Mouse (Mus musculus) gastrocnemius, postnatal 36 days (tissue): ENCODE measurements around the gene Prdm8. TPM values are rescaled to one million over a fixed set of nuclear protein-coding genes. Genes with fewer than 3 reads are reported as not detected.
A peak's percentile ranks its signal among the peaks of the same experiment; 100 is the strongest.

ENCODE experiments used
- DNase-seq, 2 experiments: peaks; one replicate each; pipeline ENCODE4 v3.0.0; 2022
- intact Hi-C: fragments of 180-260 bp; cut with DNase I; formaldehyde crosslinking; loops from one replicate; pipeline ENCODE4 v1.15.1; 2025
- long read RNA-seq, 2 experiments: library from polyadenylated mRNA; stranded (forward); transcript quantifications; one replicate each; pipeline ENCODE4 v2.0.0; 2021
- total RNA-seq, 2 experiments: library from RNA; stranded (reverse); gene quantifications; 2 replicates each; pipeline ENCODE4 v1.2.3; 2021

The Prdm8 gene
- total RNA-seq = under 1 TPM; 0.72 to 0.92 TPM
- long read RNA-seq, experiment 1, partial matches to known transcripts = 0 of 2 reads
- long read RNA-seq, experiment 1, other reads (novel, unspliced or antisense) = 2 of 2 reads
- long read RNA-seq, experiment 2, partial matches to known transcripts = 1 of 2 reads
- long read RNA-seq, experiment 2, other reads (novel, unspliced or antisense) = 1 of 2 reads

DNA sequence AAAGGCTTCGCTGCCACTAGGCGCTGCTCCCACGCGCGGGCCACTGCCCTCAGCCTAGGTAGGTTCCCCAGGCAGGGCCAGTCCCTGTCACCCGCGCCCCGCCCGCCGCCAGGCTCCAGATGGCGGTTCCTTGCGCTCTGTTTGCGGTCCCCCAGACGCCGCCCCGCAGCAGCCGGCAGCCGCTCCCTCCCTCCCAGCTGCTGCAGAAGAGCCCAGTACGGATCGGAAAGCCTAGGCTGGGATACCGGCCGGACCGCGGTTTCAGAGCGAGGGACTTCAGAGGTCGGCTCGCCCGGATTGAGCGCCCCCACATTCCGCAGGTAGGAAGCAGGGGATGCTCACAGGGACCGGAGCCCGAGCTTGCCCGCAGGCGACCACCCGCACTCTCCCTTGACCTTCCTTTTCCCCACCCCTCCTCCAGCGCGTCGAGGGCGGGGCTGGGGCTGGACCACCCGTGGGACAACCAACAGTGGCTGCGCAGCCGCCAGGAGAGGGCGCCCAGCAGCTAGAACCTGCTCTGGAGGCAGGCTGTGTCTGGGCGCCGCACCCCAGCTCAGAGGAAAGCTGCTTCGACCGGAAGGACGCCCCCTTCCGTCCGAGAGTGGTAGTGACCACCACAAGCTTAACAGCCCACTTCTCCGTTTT, at the start of gene Prdm8:
Gene Prdm8, plus strand, starts transcription at position 19 of the 645 bp plus-strand sequence.
- peak; percentile 82 to 88 for DNase-seq

DNA sequence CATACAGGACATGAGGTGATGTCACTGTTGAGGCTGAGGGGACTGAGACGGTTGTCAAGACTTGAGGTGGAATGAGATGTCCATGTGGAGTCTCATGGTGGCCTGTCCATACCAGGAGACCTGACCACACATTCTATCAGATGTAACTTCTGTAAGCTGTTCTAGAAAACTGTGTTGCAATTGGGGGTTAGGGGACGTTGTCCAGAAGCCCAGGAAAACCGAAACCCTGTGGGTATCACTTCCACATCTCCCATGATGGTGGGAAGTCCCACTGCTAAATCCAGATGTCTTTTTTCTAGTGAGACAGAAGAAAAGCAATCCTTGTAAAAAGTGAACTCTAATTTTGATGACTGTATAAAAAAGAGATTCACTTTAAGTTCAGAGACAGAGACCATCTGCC, 39.9 kb upstream of the Prdm8 start:
- no peak for DNase-seq
- intact Hi-C loops = no loop called here

More for the DNA sequence above, at the start of gene Prdm8:
- intact Hi-C loops = loop anchor here (5.0 kb wide), 1 partner anchor 160 kb away; the partner anchor contains the start of gene Cfap299

DNA sequence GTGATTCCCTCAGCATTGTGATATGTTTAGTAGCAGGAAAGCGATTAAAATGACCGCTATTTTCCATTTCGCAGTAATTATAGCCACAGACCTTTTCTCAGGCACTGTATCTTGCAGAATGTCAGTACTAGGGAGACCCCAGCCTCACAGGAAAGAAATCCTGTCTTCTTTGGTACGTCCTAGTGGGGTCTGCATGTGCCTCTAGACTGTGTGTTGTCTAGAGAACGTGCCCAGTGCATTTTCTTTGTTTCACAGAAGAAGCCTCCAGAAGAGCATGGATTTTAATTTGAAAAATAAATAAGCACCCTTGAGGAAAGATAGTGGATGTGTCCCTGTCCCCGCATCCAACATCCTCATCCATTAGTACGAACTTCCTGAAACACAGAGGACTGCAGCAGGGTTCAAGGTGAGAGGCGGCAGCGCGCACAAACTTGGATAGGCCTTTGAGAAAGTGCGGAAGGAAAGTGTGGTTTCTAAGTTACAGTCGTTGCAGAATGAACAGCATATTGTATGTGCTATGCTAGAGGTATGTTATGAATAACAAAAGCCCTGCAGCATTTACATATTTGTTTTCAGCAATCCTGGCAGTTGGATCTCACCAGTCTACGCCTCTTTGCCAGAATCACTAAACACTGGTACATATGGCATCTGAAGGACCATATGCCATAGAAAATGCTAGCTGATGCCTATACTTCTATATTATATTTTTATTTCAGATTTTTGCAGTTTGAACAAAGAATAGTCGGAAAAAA, 28.3 kb upstream of the Prdm8 start:
- no peak for DNase-seq
- intact Hi-C loops = no loop called here

DNA sequence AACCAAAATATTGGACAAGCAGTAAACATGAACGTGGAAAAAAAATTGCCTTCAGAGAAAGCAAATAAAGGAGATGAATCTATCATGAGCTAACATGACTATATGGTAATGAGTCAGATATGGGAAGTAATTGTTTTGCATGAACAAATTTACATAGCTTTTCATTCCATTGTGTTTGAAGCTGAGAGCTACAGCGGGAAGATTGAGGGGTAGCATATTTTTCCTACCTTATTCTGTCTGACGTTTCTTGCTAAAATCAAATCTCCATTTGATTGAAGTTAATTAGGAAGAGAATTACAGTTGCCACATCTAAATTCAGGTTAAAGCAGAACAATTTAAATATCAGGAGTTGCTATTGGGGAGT, 27.7 kb upstream of the Prdm8 start:
- no peak for DNase-seq
- intact Hi-C loops = no loop called here

DNA sequence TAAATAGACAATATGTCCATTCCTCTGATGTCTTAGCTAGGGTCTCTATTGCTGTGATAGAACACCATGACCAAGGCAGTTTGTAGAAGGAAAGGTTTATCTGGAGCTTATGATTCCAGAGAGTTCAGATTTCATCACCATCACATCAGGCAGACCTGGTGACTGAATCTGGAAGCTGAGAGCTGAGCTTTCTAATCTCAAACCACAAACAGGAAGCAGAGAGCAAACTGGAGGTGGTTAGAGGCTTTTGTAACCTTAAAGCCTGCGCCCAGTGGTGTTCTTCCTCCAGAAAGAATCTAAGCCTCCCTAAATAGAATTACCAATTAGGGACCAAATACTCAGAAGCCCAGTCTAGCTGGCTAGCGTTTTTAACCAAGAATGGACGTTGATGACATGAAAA, 20.1 kb upstream of the Prdm8 start:
- DNase-seq = no peak
- intact Hi-C loops = no loop called here

DNA sequence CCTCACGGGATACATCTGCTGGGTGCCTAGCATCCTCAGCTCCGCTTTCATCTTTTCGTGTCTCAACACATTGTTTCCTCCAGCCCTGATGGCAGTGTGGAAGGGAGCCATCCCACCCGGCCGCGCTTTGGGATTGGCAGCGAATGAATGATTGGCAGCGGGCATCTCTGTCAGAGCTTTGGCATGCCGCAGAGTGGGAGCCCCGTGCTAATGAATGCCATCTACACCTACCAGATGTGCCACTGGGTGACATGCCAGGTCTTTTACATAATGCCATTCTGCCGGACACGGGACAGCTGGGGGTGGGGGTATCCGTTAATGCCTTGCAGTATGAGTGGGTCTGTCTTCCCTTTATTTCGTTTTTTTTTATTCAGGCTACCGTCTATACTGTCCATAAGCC, 882 bp upstream of the Prdm8 start:
- intact Hi-C loops = loop anchor here (5.0 kb wide), 1 partner anchor 161 kb away; the partner anchor contains the start of gene Cfap299
- no peak for DNase-seq

DNA sequence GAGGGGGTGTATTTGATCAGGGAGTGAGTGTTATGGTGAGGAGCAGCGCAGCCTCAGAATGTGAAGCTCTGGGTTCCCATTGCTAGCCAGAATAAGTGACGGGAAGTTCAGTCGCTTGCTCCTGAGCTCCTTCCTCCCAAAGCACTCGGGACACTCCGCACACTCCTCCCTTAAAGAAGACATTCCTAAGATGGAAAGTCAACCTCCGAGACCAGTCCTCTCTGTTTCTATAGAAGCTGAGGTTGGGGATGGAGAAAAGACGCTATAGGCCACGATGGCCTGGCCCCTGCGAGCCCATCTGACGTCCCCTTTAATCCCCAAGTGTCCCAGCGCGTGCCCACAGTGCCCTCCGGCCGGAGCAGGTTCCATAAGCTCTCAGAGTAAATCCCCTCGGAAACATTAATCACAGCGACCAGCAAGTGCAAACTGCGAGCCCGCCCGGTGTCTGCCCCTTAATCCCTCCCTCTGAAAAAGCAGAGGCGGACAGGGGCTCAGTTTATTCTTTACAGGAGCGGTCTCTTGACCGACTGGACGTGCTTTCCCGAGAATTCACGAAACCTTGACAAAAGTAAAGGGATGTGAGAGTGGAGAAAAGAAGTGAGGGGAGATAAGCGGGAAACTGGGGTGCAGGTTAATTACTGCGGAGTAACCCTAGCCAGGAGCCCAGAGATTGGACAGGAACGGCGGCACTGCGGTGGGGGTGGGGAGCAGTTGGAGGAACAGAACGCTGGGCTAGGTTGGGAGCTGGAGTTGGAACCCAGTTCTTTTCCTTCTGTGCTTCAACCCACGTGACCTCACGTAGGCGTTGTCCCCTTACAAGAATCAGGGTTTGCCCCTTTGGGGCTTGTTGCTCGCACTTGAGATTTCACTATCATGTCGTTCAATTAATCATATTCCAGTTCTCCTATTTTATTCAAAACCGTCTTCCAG, 1.6 kb downstream of the Prdm8 start:
- peak in 1 of 2 experiments; percentile 11 for DNase-seq

DNA sequence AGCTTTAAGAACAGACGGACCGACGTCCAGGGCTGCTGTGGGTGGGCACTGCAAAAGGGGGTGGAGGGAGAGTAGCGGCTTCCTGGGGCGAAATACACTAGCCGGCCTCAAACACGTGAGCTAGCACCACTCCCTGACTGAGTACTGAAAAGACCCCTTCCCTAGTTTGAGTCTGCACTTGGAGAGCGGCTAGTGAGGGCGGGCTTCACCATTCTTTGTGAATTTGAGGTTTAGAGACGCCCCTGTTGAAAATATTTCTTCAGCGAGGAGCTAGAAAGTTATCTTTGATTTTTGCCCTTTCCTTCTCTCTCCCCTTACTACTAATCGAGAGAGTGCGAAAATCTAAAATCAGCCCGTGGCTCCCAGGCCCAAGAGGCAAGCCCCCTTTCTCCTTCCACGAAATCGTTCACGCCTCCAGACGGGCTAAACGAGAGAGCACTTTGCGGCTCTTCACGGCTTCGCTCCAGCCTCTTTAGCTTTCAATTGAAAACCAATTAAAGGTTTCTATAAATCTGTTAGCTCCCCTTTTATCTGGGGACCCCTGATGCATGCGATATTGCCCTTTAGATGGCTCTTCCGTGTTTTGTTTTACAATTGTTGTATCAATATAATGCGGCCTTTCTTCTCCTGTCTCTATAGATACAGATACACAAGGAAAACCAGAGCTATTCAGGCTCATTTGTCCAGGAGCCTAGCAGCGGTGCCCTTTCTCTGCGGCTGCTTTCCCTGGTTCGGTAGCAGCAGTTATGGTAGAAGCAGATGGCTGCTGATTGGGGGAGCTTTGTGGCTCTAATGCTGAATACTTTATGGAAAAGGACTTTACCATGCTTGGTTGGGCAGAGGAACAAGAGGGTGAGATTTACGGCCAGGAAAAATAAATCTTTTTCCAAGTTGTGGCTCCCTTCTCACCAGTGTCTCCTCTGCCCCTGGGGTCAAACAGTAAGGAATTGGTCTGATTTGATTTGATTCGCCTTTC, 2.7 kb downstream of the Prdm8 start:
- intact Hi-C loops = loop anchor here (5.0 kb wide), 1 partner anchor 158 kb away; the partner anchor contains the start of gene Cfap299
- no peak for DNase-seq

More for the DNA sequence above, 1.6 kb downstream of the Prdm8 start:
- intact Hi-C loops = loop anchor here (5.0 kb wide), 1 partner anchor 159 kb away; the partner anchor contains the start of gene Cfap299

DNA sequence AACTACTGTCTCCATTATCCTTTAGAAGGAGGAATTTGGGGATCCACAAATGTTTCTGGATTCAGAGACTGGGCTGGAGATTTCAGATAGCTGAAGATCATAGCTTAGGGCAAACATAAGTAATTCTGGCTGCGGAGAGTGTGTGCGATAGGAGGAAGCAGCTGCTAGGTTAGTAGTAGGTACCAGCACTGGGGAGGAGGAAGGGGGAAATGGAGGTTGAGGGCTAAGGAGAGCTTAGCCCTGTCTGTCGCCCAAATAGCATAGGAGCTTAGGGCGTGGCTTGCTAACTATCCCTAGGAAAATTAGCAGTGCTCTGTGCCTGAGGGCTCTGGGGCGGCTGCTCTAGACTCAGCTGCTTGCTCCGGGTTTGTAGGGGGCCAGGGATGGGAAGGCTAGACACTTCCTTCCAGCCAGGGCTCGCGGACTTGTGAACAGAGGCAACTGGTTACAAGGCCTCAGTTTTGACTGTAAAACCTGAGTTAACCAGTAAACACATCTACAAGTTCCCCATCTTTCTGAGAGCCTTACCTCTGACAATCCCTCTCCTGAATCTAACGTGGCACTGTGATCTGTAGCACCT, 4.7 kb downstream of the Prdm8 start:
- intact Hi-C loops = no loop called here
- no peak for DNase-seq

DNA sequence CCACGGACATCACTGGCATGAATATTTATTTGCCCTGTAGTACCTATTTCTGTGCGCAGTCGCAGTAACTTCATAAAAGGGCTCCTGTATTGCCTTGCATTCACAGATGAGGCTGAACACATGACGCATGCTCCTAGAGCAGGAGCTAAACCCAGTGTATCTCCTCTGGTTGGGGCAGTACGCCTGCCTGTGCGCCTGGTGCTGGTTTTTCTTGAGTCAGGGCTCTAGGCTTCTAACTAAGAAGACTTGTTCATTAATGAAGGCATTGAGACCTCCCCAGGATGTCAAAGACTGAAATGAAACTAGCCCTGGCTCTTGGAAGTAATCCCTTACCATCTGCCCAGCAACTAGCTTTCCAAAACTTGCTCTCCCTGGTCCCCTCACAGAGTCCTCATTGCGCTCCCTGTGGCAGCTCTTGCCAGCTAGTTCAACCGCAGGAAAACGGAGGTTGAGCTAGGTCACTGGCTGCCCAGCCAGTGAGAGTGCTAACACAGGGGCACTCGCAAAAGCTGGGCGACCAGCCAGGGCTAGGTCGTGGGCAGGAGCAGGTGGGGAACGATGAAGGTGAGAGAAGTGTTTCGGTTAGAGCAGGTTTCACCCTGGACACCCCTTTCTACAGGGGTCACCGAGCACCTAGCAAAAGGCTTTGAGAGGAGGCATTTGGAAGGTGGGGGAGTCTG, 5.6 kb downstream of the Prdm8 start:
- DNase-seq = no peak
- intact Hi-C loops = no loop called here

DNA sequence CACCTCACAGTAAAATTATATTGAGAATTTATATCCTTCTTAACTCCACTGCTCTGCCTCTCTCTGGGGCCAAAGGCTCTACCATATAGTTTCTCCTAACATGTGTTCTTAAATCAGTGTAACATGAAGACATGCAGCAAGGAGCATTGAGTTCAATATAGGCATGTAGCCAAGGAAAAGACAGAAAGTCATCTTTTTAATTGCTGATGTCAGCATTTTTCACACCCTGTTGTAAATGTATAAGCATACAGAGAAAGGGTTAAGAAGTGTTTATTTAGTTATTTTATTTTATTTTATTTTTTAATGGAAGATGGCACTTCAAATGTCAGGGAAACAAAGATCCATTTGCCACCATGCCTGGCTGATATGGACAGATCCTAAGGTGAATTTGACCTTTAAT, 6.7 kb downstream of the Prdm8 start:
- intact Hi-C loops = no loop called here
- no peak for DNase-seq

DNA sequence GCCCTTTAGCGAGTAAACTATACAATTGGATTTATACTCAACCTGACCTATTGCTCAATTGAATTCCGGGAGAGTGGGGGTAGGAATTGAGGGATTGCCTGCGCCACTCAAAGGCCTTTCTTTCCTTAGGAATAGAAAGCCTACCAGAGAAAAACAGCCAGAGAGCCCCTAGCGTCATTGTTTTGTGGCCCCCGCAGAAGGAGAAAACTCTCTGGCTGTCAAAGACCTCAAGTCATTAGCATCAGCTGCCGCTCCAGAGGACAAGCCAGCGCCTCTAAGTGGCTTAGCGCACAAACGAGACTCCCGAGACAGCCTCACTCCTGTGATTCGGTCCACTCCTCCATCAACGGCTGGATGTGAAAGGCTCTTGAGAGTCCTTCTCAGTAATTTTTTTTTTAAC, 12.6 kb downstream of the Prdm8 start:
- intact Hi-C loops = loop anchor here (5.0 kb wide), 1 partner anchor 1052 kb away; no protein-coding TSS in a partner anchor
- DNase-seq = no peak

DNA sequence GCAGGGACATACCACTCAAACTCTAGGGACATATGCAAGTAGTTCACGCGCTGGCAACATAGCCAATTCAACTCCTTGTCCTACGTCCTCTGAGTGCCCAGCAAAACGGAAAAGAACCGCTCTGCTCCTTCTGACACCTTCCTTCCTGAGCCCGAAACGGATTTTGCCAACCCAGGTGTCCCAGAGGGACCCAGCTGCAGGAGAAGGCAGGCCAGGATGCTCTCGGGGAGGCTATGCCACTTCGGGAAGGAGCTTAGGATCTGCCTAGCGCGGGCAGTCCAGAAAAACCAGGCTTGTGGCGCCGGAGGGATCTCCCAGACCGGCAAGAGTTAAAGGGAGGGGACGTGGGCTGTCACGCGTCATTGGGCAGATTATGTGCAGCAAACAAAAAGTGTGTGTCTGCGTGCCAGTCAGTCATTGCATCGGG, 13.5 kb downstream of the Prdm8 start:
- no peak for DNase-seq
- intact Hi-C loops = loop anchor here (5.0 kb wide), 1 partner anchor 1053 kb away; no protein-coding TSS in a partner anchor

DNA sequence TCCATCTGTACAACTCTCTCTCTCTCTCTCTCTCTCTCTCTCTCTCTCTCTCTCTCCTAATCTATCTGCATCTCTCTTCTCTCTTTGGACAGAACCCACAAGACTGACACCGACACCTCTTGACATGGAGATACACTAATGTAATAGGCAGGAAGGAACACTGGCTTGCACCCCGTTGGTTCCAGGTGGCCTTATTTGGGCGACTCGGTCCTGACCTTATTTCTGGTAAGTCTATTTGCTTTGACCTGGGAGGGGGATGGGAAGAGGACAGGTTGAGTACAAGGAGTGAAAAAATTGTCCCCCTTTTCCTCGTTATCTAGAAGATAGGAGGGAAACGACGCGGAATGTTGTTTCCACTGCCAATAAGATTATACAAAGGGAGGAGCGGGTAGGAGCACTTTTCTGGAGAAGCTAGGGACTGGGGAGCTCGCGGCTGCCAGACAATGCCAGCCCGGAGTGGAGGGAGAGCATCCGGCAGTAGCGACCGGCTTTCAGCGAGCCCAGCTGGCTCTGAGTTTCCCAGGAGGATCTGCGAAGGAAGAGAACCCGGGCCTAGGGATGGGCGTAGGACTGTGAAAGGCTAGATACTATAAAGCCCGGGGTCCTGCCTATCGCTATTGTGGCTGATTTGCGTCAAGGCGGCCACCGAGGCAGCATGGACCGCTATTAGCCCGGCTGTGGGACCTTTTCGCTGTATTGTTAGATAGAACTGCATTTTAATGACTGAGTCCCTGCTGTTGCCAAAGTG, 14.1 kb downstream of the Prdm8 start:
- no peak for DNase-seq
- intact Hi-C loops = loop anchor here (5.0 kb wide), 1 partner anchor 1054 kb away; no protein-coding TSS in a partner anchor

DNA sequence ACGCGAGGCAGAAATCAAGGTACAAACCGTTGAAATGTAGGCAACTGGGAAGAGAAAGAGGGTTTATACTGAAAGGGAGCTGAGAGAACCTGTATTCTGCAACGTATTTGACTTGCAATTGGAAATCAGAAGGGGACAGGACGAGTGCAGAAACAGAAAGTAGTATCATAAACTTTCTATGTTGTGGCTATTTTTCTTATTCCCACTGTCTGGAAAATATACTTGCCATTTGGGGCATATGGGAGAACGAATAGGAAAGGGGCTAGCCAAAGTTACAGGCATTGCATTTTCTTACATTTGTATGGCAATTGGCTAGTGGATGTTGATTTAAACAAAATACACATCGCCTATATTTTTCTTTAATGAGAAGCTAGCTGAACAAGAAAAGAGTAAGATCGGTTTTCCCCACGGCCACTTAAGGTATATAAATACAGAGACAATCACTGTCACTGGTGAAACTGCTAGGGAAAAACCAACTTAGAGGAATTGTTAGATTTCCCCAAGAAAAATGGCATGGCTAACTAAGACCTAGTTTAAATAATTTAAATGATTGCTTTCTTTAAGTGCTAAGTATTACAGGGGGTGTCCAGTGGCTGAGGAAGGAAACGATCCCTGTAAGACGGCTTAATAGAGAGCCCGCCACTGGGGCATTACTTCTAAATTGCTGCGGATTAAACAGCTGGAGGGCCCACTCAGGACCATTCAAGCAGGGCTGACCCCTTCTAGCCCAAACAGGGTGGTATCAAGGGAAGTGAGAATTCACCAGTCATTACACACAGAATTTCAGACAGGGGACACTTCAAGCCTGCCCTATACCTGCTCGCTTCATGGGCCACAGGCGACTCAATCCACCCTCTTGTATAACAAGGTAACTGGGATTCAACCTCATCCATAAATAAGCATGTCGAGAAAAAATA, 14.9 kb downstream of the Prdm8 start:
- intact Hi-C loops = loop anchor here (5.0 kb wide), 1 partner anchor 1055 kb away; no protein-coding TSS in a partner anchor
- no peak for DNase-seq

DNA sequence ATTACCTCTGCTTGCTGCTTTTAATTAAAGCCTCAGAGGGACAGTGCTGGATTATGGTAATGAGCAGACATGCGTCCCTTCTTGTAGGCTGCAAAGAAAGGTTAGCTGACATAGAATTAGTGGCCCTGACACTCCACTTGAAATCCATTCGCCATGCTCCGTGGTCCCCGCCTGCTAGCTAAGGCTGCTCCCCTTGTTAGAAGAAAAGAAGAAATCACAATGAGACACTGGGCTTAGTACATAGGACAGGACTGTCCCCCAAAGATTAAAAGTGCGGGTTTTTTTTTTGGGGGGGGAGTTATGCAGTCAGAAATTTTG, 15.6 kb downstream of the Prdm8 start:
- intact Hi-C loops = loop anchor here (5.0 kb wide), 1 partner anchor 1055 kb away; no protein-coding TSS in a partner anchor
- no peak for DNase-seq
